Mouse (Mus musculus): Measurements from ENCODE around the gene Ppp2r5e. TPM values are rescaled to one million over a fixed set of nuclear protein-coding genes. Genes with fewer than 3 reads are reported as not detected.
"Not testable (repeated sequence)": the region's sequence is repeated elsewhere in the genome, so short reads cannot be mapped to it uniquely, and the experiment has no call there.

The Ppp2r5e gene
- polyA plus RNA-seq, 1 experiment from 2014 or later = 13.8 TPM

GRCm38 (mm10) chr12:75446245-75446644 is 149.8 kb downstream of the Ppp2r5e start:
- no peak for ATAC-seq (ENCODE audit: insufficient number of reproducible peaks, insufficient read depth, low FRiP score, low read depth)

GRCm38 (mm10) chr12:75432400-75432799 is 163.6 kb downstream of the Ppp2r5e start:
- 73% methylated on average over 6 of the region's 6 CpGs for WGBS
- H3K27ac ChIP-seq (replicated peaks in 1 of 2; ENCODE audit: control insufficient read depth in 1 of 2, insufficient read depth in 1 of 2, low read depth in 2 of 2, low read length in 2 of 2) = not testable (repeated sequence)

More at GRCm38 (mm10) chr12:75446245-75446644, 149.8 kb downstream of the Ppp2r5e start:
- 76% methylated on average over 7 of the region's 7 CpGs for WGBS
- Histone ChIP-seq H3K36me3 (ENCODE audit: control insufficient read depth, insufficient read depth, low read length) (peaks cover 9% of the 10 kb centered on the region), H3K4me2 (ENCODE audit: low read length) (no peak overlapping the region), H3K9ac (ENCODE audit: low read length) (no peak overlapping the region), H3K9me3 (ENCODE audit: control insufficient read depth, low read length) (no peaks in the 10 kb centered on the region), H3K4me3 (ENCODE audit: control insufficient read depth in 1 of 2, insufficient read depth in 1 of 2, low read depth in 1 of 2, low read length in 2 of 2) (no peak overlapping the region), H3K4me1 (ENCODE audit: control insufficient read depth in 2 of 2, insufficient read depth in 2 of 2, low read length in 2 of 2) (peaks cover 6 to 10% of the 10 kb centered on the region in 2 experiments), H3K27ac (replicated peaks in 1 of 2; ENCODE audit: control insufficient read depth in 1 of 2, insufficient read depth in 1 of 2, low read depth in 2 of 2, low read length in 2 of 2) (no peak overlapping the region), H3K27me3 (ENCODE audit: control insufficient read depth, insufficient read depth, low read length) (no peaks in the 10 kb centered on the region)

GRCm38 (mm10) chr12:75429685-75430396 is 166.2 kb downstream of the Ppp2r5e start:
- no peak overlapping the region for H3K4me3 ChIP-seq (ENCODE audit: control insufficient read depth in 1 of 2, insufficient read depth in 1 of 2, low read depth in 1 of 2, low read length in 2 of 2)
- no peak overlapping the region for H3K27ac ChIP-seq (replicated peaks in 1 of 2; ENCODE audit: control insufficient read depth in 1 of 2, insufficient read depth in 1 of 2, low read depth in 2 of 2, low read length in 2 of 2)
- no peaks in the 10 kb centered on the region for H3K36me3 ChIP-seq (ENCODE audit: control insufficient read depth, insufficient read depth, low read length)
- 79% methylated on average over 1 of the region's 1 CpGs for WGBS
- no peak overlapping the region for H3K9ac ChIP-seq (ENCODE audit: low read length)
- H3K4me1 ChIP-seq (ENCODE audit: control insufficient read depth in 2 of 2, insufficient read depth in 2 of 2, low read length in 2 of 2) = peaks cover 0 to 3% of the 10 kb centered on the region in 2 experiments; a peak in 2 of 4 replicates
- ATAC-seq (ENCODE audit: insufficient number of reproducible peaks, insufficient read depth, low FRiP score, low read depth) = no peak
- no peaks in the 10 kb centered on the region for H3K27me3 ChIP-seq (ENCODE audit: control insufficient read depth, insufficient read depth, low read length)
- no peaks in the 10 kb centered on the region for H3K9me3 ChIP-seq (ENCODE audit: control insufficient read depth, low read length)
- no peak overlapping the region for H3K4me2 ChIP-seq (ENCODE audit: low read length)

More at GRCm38 (mm10) chr12:75432400-75432799, 163.6 kb downstream of the Ppp2r5e start:
- not testable (repeated sequence) for H3K4me2 ChIP-seq (ENCODE audit: low read length); H3K27me3 ChIP-seq (ENCODE audit: control insufficient read depth, insufficient read depth, low read length); H3K36me3 ChIP-seq (ENCODE audit: control insufficient read depth, insufficient read depth, low read length); H3K9ac ChIP-seq (ENCODE audit: low read length); H3K4me1 ChIP-seq (ENCODE audit: control insufficient read depth in 2 of 2, insufficient read depth in 2 of 2, low read length in 2 of 2); H3K9me3 ChIP-seq (ENCODE audit: control insufficient read depth, low read length); ATAC-seq (ENCODE audit: insufficient number of reproducible peaks, insufficient read depth, low FRiP score, low read depth); H3K4me3 ChIP-seq (ENCODE audit: control insufficient read depth in 1 of 2, insufficient read depth in 1 of 2, low read depth in 1 of 2, low read length in 2 of 2)

GRCm38 (mm10) chr12:75428719-75429118 is 167.3 kb downstream of the Ppp2r5e start:
- no peak overlapping the region for H3K27ac ChIP-seq (replicated peaks in 1 of 2; ENCODE audit: control insufficient read depth in 1 of 2, insufficient read depth in 1 of 2, low read depth in 2 of 2, low read length in 2 of 2)
- 84% methylated on average over 6 of the region's 6 CpGs for WGBS
- H3K9ac ChIP-seq (ENCODE audit: low read length) = no peak overlapping the region
- H3K36me3 ChIP-seq (ENCODE audit: control insufficient read depth, insufficient read depth, low read length) = no peaks in the 10 kb centered on the region
- no peak for ATAC-seq (ENCODE audit: insufficient number of reproducible peaks, insufficient read depth, low FRiP score, low read depth)
- H3K4me2 ChIP-seq (ENCODE audit: low read length) = no peak overlapping the region
- H3K9me3 ChIP-seq (ENCODE audit: control insufficient read depth, low read length) = no peaks in the 10 kb centered on the region
- no peaks in the 10 kb centered on the region for H3K27me3 ChIP-seq (ENCODE audit: control insufficient read depth, insufficient read depth, low read length)
- H3K4me3 ChIP-seq (ENCODE audit: control insufficient read depth in 1 of 2, insufficient read depth in 1 of 2, low read depth in 1 of 2, low read length in 2 of 2) = no peak overlapping the region
- H3K4me1 ChIP-seq (ENCODE audit: control insufficient read depth in 2 of 2, insufficient read depth in 2 of 2, low read length in 2 of 2) = peaks cover 0 to 3% of the 10 kb centered on the region in 2 experiments; a peak in 2 of 4 replicates

- 73% methylated on average over 7 of the region's 7 CpGs for WGBS
- Histone ChIP-seq H3K4me1 (ENCODE audit: control insufficient read depth in 2 of 2, insufficient read depth in 2 of 2, low read length in 2 of 2) (peaks cover 0 to 3% of the 10 kb centered on the region in 2 experiments; a peak in 2 of 4 replicates), H3K9ac (ENCODE audit: low read length) (no peak overlapping the region), H3K27me3 (ENCODE audit: control insufficient read depth, insufficient read depth, low read length) (no peaks in the 10 kb centered on the region), H3K36me3 (ENCODE audit: control insufficient read depth, insufficient read depth, low read length) (no peaks in the 10 kb centered on the region), H3K27ac (replicated peaks in 1 of 2; ENCODE audit: control insufficient read depth in 1 of 2, insufficient read depth in 1 of 2, low read depth in 2 of 2, low read length in 2 of 2) (no peak overlapping the region), H3K4me3 (ENCODE audit: control insufficient read depth in 1 of 2, insufficient read depth in 1 of 2, low read depth in 1 of 2, low read length in 2 of 2) (no peak overlapping the region), H3K9me3 (ENCODE audit: control insufficient read depth, low read length) (no peaks in the 10 kb centered on the region), H3K4me2 (ENCODE audit: low read length) (no peak overlapping the region)
- ATAC-seq (ENCODE audit: insufficient number of reproducible peaks, insufficient read depth, low FRiP score, low read depth) = no peak
Measured at GRCm38 (mm10) chr12:75425882-75426281, 170.2 kb downstream of the Ppp2r5e start.

GRCm38 (mm10) chr12:75424817-75425216 is 171.2 kb downstream of the Ppp2r5e start:
- Histone ChIP-seq H3K36me3 (ENCODE audit: control insufficient read depth, insufficient read depth, low read length) (no peaks in the 10 kb centered on the region), H3K4me3 (ENCODE audit: control insufficient read depth in 1 of 2, insufficient read depth in 1 of 2, low read depth in 1 of 2, low read length in 2 of 2) (no peak overlapping the region), H3K9ac (ENCODE audit: low read length) (no peak overlapping the region), H3K4me1 (ENCODE audit: control insufficient read depth in 2 of 2, insufficient read depth in 2 of 2, low read length in 2 of 2) (peaks cover 0 to 3% of the 10 kb centered on the region in 2 experiments; a peak in 2 of 4 replicates), H3K27me3 (ENCODE audit: control insufficient read depth, insufficient read depth, low read length) (no peaks in the 10 kb centered on the region), H3K4me2 (ENCODE audit: low read length) (no peak overlapping the region), H3K27ac (replicated peaks in 1 of 2; ENCODE audit: control insufficient read depth in 1 of 2, insufficient read depth in 1 of 2, low read depth in 2 of 2, low read length in 2 of 2) (no peak overlapping the region), H3K9me3 (ENCODE audit: control insufficient read depth, low read length) (no peaks in the 10 kb centered on the region)
- 76% methylated on average over 4 of the region's 4 CpGs for WGBS
- no peak for ATAC-seq (ENCODE audit: insufficient number of reproducible peaks, insufficient read depth, low FRiP score, low read depth)

- Histone ChIP-seq H3K9me3 (ENCODE audit: control insufficient read depth, low read length) (no peaks in the 10 kb centered on the region), H3K4me2 (ENCODE audit: low read length) (no peak overlapping the region), H3K36me3 (ENCODE audit: control insufficient read depth, insufficient read depth, low read length) (no peaks in the 10 kb centered on the region), H3K9ac (ENCODE audit: low read length) (no peak overlapping the region), H3K27me3 (ENCODE audit: control insufficient read depth, insufficient read depth, low read length) (no peaks in the 10 kb centered on the region), H3K4me3 (ENCODE audit: control insufficient read depth in 1 of 2, insufficient read depth in 1 of 2, low read depth in 1 of 2, low read length in 2 of 2) (no peak overlapping the region), H3K27ac (replicated peaks in 1 of 2; ENCODE audit: control insufficient read depth in 1 of 2, insufficient read depth in 1 of 2, low read depth in 2 of 2, low read length in 2 of 2) (no peak overlapping the region), H3K4me1 (ENCODE audit: control insufficient read depth in 2 of 2, insufficient read depth in 2 of 2, low read length in 2 of 2) (peaks cover 0 to 3% of the 10 kb centered on the region in 2 experiments; a peak in 2 of 4 replicates)
- no peak for ATAC-seq (ENCODE audit: insufficient number of reproducible peaks, insufficient read depth, low FRiP score, low read depth)
- 65% methylated on average over 7 of the region's 7 CpGs for WGBS
Measured at GRCm38 (mm10) chr12:75424359-75424758, 171.7 kb downstream of the Ppp2r5e start.
